Mouse (Mus musculus) brain, embryonic 14.5 days (tissue): ENCODE results near the gene Disp1. TPM values are rescaled to one million over a fixed set of nuclear protein-coding genes. Genes with fewer than 3 reads are reported as not detected.

ENCODE experiments used
- DNase-seq: peaks from one replicate; pipeline ENCODE4 v3.0.0-alpha.2; 2011; ENCODE audit warnings: low read depth
- CTCF ChIP-seq: fragments of 200-500 bp; IDR thresholded peaks from 2 replicates; pipeline ENCODE4 v1.5.1; 2012; ENCODE audit warnings: inconsistent platforms, mild to moderate bottlenecking, moderate library complexity, borderline replicate concordance; ENCODE audit not compliant: insufficient read depth, insufficient read length; ENCODE audit errors: extremely low read depth
- POLR2A ChIP-seq: fragments of 200-500 bp; IDR thresholded peaks from 2 replicates; pipeline ENCODE4 v1.6.1; 2012; ENCODE audit warnings: mild to moderate bottlenecking, inconsistent platforms, borderline replicate concordance; ENCODE audit not compliant: poor library complexity, insufficient read depth, insufficient read length, severe bottlenecking; ENCODE audit errors: extremely low read depth
- polyA plus RNA-seq: library from polyadenylated mRNA; depleted of rRNA; stranded (reverse); fragments of >200 nt; gene quantifications from 2 replicates; pipeline ENCODE4 v1.2.3, GENCODE M21; 2012

Disp1 gene
- polyA plus RNA-seq, 1 experiment, result 15.6 TPM

DNA sequence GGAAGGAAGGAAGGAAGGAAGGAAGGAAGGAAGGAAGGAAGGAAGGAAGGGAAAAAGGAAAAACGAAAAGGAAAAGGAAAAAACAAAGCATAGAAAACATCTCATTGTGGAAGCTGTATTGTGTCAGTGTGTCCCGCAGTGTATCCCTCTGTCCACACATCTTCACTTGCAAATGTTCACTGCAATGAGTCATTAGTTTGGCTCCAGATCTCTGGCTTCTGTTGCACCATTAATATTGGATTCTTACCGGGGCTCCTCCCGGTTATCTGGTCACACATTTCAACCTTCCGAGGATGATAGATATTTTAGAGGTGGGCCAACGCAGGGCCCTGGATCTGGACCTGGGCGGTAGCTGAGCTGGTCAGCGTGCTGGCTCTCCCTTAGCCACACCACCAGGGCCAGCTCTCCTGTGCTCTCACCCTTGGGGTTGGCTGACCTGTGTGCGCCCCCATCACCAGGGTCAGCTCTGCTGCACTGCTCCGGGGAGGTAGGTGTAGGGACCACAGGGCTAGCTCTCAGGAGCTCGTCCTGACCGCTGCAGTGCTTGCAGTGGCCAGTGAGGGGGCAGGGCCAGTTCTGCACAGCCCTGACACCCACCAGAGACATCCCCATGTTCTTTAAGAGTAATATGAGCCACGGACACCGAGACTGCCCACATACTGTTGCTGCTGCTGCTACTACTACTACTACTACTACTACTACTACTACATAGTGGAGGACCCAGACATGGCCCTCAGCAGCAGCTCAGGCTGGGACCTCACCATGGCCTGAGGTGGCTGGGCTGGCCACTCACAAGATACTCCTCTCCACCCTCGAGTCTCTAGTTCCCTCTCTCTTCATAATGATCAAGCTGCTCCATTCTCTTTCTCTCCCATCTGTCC lies 104.1 kb downstream of the Disp1 start:
- TF ChIP-seq CTCF, result no peak
- TF ChIP-seq POLR2A, result no peak
- no peak for DNase-seq

DNA sequence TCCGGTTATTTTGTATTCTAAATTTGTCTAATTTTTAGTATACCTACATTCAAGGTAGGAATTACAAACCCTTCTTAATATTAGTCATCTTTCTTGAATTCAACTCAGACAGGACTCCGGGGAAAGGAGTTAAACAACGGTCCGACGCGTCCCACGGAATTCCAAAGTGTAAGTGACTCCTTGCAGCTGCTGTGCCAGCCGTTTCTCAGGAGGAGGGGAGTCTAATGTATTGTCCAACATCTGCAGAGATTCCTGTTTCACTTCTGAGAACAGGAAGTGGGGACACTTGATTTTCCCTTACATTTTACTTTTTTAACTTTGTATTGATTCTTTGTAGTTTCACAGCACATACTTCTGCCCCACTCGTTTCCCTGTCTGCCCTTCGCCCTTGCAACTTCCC lies 104.9 kb downstream of the Disp1 start:
- no peak for DNase-seq
- no peak for TF ChIP-seq CTCF
- no peak for TF ChIP-seq POLR2A

DNA sequence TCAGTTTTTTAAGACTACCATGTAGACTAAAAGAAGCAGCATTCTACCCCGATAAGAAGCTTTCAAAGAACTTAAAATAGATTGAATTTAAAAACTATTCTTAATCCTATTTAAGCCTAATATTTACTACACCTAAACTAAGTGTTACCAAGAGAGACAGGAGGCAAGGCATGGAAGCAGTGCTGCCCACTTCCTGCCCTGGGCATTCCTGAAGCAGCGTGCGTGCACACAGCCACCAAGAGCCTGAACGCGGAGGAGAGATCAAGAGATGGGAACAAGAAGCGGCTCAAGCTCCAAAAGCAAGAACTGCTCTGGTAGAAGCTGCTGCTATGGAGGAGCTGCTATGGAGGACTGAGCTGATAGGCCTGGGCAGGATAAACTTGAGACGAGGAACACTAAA lies 106.2 kb downstream of the Disp1 start:
- TF ChIP-seq CTCF (no peak), POLR2A (no peak)
- no peak for DNase-seq

DNA sequence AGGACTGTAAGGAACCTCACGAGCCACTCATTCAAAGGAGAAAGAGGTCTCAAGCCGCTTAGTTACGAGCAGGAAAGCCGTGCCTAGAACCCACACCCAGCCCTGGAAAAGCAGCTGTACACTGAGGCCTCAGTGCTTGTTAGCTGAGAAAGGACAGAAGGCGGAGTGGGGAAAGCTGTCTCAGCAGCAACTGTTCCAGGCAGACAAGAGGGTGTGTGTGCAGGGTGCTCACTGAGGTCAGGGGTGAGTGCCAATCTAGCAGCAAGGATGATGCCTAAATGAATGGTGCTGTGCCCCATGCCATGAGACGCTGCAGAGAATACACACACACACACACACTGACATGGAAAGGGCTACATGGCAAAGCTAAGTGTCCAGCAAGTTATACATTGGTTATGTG lies 106.8 kb downstream of the Disp1 start:
- TF ChIP-seq POLR2A (no peak), CTCF (no peak)

DNA sequence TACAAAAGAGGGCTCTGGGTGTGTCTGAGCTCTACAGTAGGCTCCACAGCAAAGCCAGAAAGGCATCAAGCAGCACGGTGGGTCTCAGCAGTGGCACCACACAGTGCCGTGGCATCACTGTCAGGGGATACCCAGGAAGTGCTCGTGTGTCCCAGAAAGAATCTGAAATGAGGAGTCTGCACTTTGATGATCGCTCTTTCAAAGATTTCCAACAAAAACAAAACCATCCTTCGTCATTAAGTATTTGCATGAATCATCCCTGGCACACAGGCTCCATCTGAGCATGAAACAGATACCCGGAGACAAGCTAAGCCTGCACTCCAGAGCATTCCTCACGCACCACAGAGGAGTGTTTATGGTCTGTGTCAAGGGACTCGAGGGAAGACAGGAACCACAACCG lies 107.8 kb downstream of the Disp1 start:
- DNase-seq, result no peak
- TF ChIP-seq CTCF, result no peak
- no peak for TF ChIP-seq POLR2A

More for the DNA sequence above, 106.8 kb downstream of the Disp1 start:
- DNase-seq, result peak; percentile 20

DNA sequence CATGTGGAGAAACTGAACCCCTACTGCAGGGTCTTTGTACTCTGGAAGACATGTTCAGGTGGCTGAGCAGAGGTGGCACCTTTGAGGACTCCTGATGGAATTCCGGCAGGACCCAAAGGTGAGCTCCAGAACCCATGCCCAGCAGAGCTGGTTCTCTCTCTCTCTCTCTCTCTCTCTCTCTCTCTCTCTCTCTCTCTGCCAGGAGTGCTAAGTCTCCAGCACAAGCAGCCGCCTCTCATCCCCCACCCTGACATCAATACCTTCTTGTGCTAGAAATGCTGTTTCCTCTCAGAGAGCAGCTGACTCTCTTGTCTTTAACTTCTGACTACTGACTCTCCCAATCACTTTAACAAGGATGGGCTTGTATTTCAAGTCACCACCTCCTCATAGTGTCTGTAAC lies 113.8 kb downstream of the Disp1 start:
- TF ChIP-seq POLR2A, result no peak
- TF ChIP-seq CTCF, result no peak
- DNase-seq, result no peak

DNA sequence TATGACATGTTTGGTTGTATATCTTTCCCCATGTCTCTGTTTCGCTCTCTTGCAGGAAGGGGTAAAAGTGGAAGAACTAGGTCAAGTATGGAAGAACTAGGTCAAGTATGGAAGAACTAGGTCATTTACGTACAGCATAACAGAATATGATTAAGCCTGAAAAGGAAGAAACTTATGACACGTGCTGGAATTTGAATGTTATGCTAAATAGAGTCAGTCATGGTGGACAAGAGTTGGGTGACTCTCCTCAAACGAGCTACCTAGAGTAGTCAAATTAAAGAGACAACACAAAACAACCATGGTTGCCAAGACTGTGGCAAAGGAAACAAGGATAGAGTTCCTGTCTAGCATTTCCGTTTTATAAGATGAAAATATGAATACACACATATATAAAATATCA lies 116.6 kb downstream of the Disp1 start:
- no peak for DNase-seq
- TF ChIP-seq CTCF (no peak), POLR2A (no peak)

DNA sequence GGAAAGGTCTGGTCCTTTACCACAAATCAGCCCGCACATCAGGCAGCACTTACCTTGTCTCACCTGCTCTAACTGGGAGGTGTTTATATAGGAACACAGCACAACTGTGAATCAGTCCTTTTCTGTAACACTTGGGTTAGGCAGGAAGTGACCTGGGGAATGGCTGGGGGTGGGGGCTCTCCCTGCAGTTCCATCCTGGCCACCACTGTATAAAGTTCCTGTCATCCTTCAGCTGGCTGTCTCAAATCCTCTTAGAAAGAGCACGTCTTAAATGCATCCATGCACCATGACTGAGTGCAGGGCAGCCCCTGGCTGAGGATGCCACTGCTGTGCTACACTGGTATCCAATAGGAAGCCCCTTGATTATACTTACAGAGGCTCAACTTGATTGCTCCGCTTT lies 118.5 kb downstream of the Disp1 start:
- TF ChIP-seq CTCF (no peak), POLR2A (no peak)
- DNase-seq, result no peak

- TF ChIP-seq CTCF (no peak), POLR2A (no peak)
- no peak for DNase-seq
Observed at GRCm38 (mm10) chr1:183102153-183102552, 119.2 kb downstream of the Disp1 start.

DNA sequence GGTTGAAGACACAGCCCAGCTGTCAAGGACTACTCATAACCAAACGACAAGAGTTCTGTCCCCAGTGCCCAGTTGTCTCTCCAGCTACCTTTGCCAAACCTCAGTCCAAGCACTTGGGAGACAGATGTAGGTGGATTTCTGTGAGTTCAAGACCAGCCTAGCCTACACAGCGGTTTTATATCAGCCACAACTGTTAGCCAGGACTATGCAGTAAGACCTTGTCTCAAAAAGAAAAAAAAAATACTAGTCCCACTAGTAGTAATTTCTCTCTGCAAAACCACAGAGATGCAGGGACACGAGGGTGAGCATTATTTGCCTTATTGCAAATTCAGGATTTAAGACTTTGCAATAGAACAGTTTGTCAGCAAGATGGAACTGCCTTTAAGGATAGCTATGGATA lies 120.0 kb downstream of the Disp1 start:
- no peak for TF ChIP-seq POLR2A
- TF ChIP-seq CTCF, result no peak
- DNase-seq, result no peak

DNA sequence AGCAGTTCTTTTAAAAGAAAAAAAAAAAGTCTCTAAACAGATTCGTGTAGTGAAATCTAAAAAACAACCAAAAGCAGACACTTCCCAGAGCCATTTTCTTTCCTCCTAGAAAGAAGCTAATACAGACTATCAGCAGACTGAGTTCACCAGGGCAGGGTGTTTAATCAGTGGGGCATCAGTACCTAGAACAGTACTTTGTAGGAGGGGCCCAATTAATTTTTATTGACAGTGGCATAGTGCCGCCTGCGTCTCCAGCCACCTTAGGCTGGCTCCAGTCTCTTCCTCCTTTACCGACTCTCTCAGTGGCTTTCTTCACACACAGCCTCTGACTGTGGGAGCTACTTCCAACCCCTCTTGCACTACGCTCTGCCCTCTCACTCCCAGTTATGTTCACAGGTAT lies 121.1 kb downstream of the Disp1 start:
- TF ChIP-seq POLR2A (no peak), CTCF (no peak)

GRCm38 (mm10) chr1:183099686-183100085 lies 121.6 kb downstream of the Disp1 start:
- TF ChIP-seq POLR2A (no peak), CTCF (no peak)

More for the DNA sequence above, 121.1 kb downstream of the Disp1 start:
- no peak for DNase-seq

DNA sequence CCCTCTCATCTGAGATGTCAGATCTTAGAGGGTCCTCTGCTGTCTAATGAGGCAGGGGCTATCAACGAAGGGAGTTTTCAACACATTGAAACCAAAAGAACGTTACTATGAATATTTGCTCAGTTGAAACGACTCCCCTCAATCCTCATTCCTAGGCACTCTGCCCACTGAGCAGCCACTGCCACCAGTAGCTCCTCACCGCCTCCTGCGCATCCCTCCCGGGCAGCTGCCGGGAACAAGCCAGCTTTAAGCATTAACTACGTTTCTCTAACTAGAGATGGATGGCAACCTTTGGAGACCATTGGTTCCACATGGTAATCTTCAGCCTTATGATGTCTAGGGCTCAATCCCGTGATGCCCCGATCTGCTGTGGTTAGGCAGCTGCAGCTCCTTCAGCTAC lies 123.7 kb downstream of the Disp1 start:
- no peak for TF ChIP-seq CTCF
- no peak for TF ChIP-seq POLR2A

More at GRCm38 (mm10) chr1:183099686-183100085, 121.6 kb downstream of the Disp1 start:
- no peak for DNase-seq

More for the DNA sequence above, 123.7 kb downstream of the Disp1 start:
- no peak for DNase-seq
